27 mouse cellular contexts compared by ENCODE assay signal in genomic region chr16:88600303-88600702, GRCm38 (mm10). TPM values are rescaled to one million over a fixed set of nuclear protein-coding genes. Genes with fewer than 3 reads are reported as not detected.
DNase-seq lines count a peak whose midpoint lies in the region; ATAC-seq lines count a peak whose summit lies in the region.
"Had no signal": no experiment of that assay in that cellular context is flagged by ENCODE, and none has a peak within 500 bp of the region (broad histone marks: within the 10 kb centered on the region; RNA-seq: fewer than 3 reads in every experiment).

No protein-coding gene starts in this region.

- H3K9me3 ChIP-seq in embryonic facial prominence, embryonic 13.5 days = no peaks in the 10 kb centered on the region
- no peaks in the 10 kb centered on the region for H3K9me3 ChIP-seq in neural tube, embryonic 13.5 days
- no peaks in the 10 kb centered on the region for H3K9me3 ChIP-seq in midbrain, embryonic 14.5 days (ENCODE audit: control insufficient read depth, low read length)
- H3K9me3 ChIP-seq: forebrain, embryonic 13.5 days; heart, embryonic 15.5 days; hindbrain, embryonic 10.5 days; midbrain, embryonic 15.5 days had no signal

- H3K4me1 ChIP-seq in embryonic facial prominence, embryonic 13.5 days = peaks cover 9% of the 10 kb centered on the region; the same call in 1 of the 2 replicates
- peaks cover 13% of the 10 kb centered on the region for H3K4me1 ChIP-seq in neural tube, embryonic 13.5 days (replicated peaks)
- no peaks in the 10 kb centered on the region for H3K4me1 ChIP-seq in midbrain, embryonic 14.5 days (ENCODE audit: control insufficient read depth, insufficient read depth, low read length)
- H3K4me1 ChIP-seq: forebrain, embryonic 13.5 days; heart, embryonic 15.5 days; megakaryocyte, embryonic 14.5 days; midbrain, embryonic 15.5 days had no signal

- H3K9ac ChIP-seq in embryonic facial prominence, embryonic 13.5 days = no peak overlapping the region
- no peak overlapping the region for H3K9ac ChIP-seq in neural tube, embryonic 13.5 days
- no peak overlapping the region for H3K9ac ChIP-seq in midbrain, embryonic 14.5 days (replicated peaks; ENCODE audit: low read length)
- H3K9ac ChIP-seq: forebrain, embryonic 13.5 days; heart, embryonic 15.5 days; liver, postnatal 0 days; midbrain, embryonic 15.5 days had no signal

- no peak overlapping the region for H3K4me3 ChIP-seq in embryonic facial prominence, embryonic 13.5 days
- no peak overlapping the region for H3K4me3 ChIP-seq in neural tube, embryonic 13.5 days
- H3K4me3 ChIP-seq in midbrain, embryonic 14.5 days (replicated peaks; ENCODE audit: low read depth, low read length) = no peak overlapping the region
- H3K4me3 ChIP-seq: forebrain, embryonic 13.5 days; heart, embryonic 15.5 days; hindbrain, embryonic 10.5 days; megakaryocyte, embryonic 14.5 days; midbrain, embryonic 15.5 days; myocyte had no signal

- H3K36me3 ChIP-seq in embryonic facial prominence, embryonic 13.5 days = no peaks in the 10 kb centered on the region
- no peaks in the 10 kb centered on the region for H3K36me3 ChIP-seq in neural tube, embryonic 13.5 days
- H3K36me3 ChIP-seq in midbrain, embryonic 14.5 days (ENCODE audit: control insufficient read depth, insufficient read depth, low read length) = no peaks in the 10 kb centered on the region
- H3K36me3 ChIP-seq: heart, embryonic 15.5 days; hindbrain, embryonic 10.5 days; midbrain, embryonic 15.5 days had no signal

- peak; percentile 7 for DNase-seq in embryo, embryonic 10.5 days (ENCODE audit: low spot score)
- no peak for DNase-seq in embryo, embryonic 9.5 days (ENCODE audit: extremely low spot score)
- peak; percentile 72 for DNase-seq in large intestine, adult 2 months (ENCODE audit: low read depth, low spot score)
- no peak for DNase-seq in midbrain, embryonic 14.5 days
- no peak for DNase-seq in heart, adult 18-20 months
- no peak for DNase-seq in urinary bladder, postnatal 4 days (ENCODE audit: low spot score in 2 of 2)
- DNase-seq: adrenal gland, adult 8-10 months; cerebellum, adult 9-10 months; heart, adult 11 months; kidney, postnatal 25 days; liver, postnatal 0 days; lung, postnatal 14 days had no signal

- ATAC-seq in embryonic facial prominence, embryonic 13.5 days (ENCODE audit: insufficient number of reproducible peaks, insufficient read depth, low FRiP score, low TSS enrichment, low read depth) = no peak
- no peak for ATAC-seq in neural tube, embryonic 13.5 days (ENCODE audit: low read depth)
- no peak for ATAC-seq in midbrain, embryonic 14.5 days (ENCODE audit: low FRiP score, low TSS enrichment)
- ATAC-seq: forebrain, embryonic 13.5 days; hindbrain, postnatal 0 days; liver, postnatal 0 days; midbrain, embryonic 15.5 days; Patski had no signal

- peak overlapping the region; percentile 39; the same call in 1 of the 2 replicates for H3K4me2 ChIP-seq in embryonic facial prominence, embryonic 13.5 days
- H3K4me2 ChIP-seq in neural tube, embryonic 13.5 days = peak overlapping the region; percentile 40
- no peak overlapping the region for H3K4me2 ChIP-seq in midbrain, embryonic 14.5 days (ENCODE audit: low read length)
- H3K4me2 ChIP-seq: forebrain, embryonic 13.5 days; heart, embryonic 15.5 days; midbrain, embryonic 15.5 days had no signal

- H3K27me3 ChIP-seq in embryonic facial prominence, embryonic 13.5 days = no peaks in the 10 kb centered on the region
- no peaks in the 10 kb centered on the region for H3K27me3 ChIP-seq in neural tube, embryonic 13.5 days
- H3K27me3 ChIP-seq in midbrain, embryonic 14.5 days (ENCODE audit: control insufficient read depth, insufficient read depth, low read length) = no peaks in the 10 kb centered on the region
- H3K27me3 ChIP-seq: forebrain, embryonic 13.5 days; heart, embryonic 15.5 days; megakaryocyte, embryonic 14.5 days; midbrain, embryonic 15.5 days; Patski had no signal

- no peak overlapping the region for H3K27ac ChIP-seq in embryonic facial prominence, embryonic 13.5 days
- H3K27ac ChIP-seq in neural tube, embryonic 13.5 days (replicated peaks) = no peak overlapping the region
- H3K27ac ChIP-seq in midbrain, embryonic 14.5 days (replicated peaks; ENCODE audit: low read depth, low read length) = no peak overlapping the region
- H3K27ac ChIP-seq: forebrain, embryonic 13.5 days; heart, embryonic 15.5 days; hindbrain, embryonic 10.5 days; hindbrain, postnatal 0 days; midbrain, embryonic 15.5 days had no signal

- 65% methylated on average over 8 of the region's 8 CpGs for WGBS in embryonic facial prominence, embryonic 13.5 days
- 20% methylated on average over 8 of the region's 8 CpGs for WGBS in large intestine, adult 2 months
- 51% methylated on average over 8 of the region's 8 CpGs for WGBS in neural tube, embryonic 13.5 days
- 87% methylated on average over 8 of the region's 8 CpGs for WGBS in midbrain, embryonic 14.5 days

RNA-seq across cellular contexts. Expression of gene Krtap24-1, which starts 11.8 kb away (rescaled TPM):
- not detected in 2 replicates for polyA plus RNA-seq in embryonic facial prominence, embryonic 13.5 days (2015; fragmentation: Nextera tagmentation; extraction: Ambion mirVana)
- not detected in 2 replicates for polyA plus RNA-seq in large intestine, adult 2 months (2012; rRNA removed)
- not detected in 2 replicates for polyA plus RNA-seq in neural tube, embryonic 13.5 days (2015; fragmentation: Nextera tagmentation; extraction: Ambion mirVana)
- polyA plus RNA-seq in midbrain, embryonic 14.5 days (2014; fragmentation: Nextera tagmentation; extraction: Ambion mirVana) = not detected in 2 replicates
- not detected for total RNA-seq in heart, adult 18-20 months (2021)
- total RNA-seq: adrenal gland, adult 8-10 months; gastrocnemius, adult 8-10 months; hindbrain, postnatal 0 days; layer of hippocampus, postnatal 14 days; liver, adult 2 months had no signal
- polyA plus RNA-seq: cortical plate, adult 2 months; forebrain, embryonic 13.5 days; frontal cortex, adult 2 months; heart, embryonic 15.5 days; hindbrain, embryonic 10.5 days; hindbrain, postnatal 0 days; liver, adult 2 months; liver, postnatal 0 days; midbrain, embryonic 15.5 days; myocyte; Patski had no signal

RNA-seq across cellular contexts. Expression of gene 2310079G19Rik, which starts 27.2 kb away (rescaled TPM):
- polyA plus RNA-seq in embryonic facial prominence, embryonic 13.5 days (2015; fragmentation: Nextera tagmentation; extraction: Ambion mirVana) = not detected in 2 replicates
- polyA plus RNA-seq in large intestine, adult 2 months (2012; rRNA removed) = not detected in 2 replicates
- not detected in 2 replicates for polyA plus RNA-seq in neural tube, embryonic 13.5 days (2015; fragmentation: Nextera tagmentation; extraction: Ambion mirVana)
- not detected in 2 replicates for polyA plus RNA-seq in midbrain, embryonic 14.5 days (2014; fragmentation: Nextera tagmentation; extraction: Ambion mirVana)
- total RNA-seq in heart, adult 18-20 months (2021) = not detected
- total RNA-seq: adrenal gland, adult 8-10 months; hindbrain, postnatal 0 days; layer of hippocampus, postnatal 14 days; liver, adult 2 months had no signal
- polyA plus RNA-seq: cortical plate, adult 2 months; forebrain, embryonic 13.5 days; frontal cortex, adult 2 months; heart, embryonic 15.5 days; hindbrain, embryonic 10.5 days; hindbrain, postnatal 0 days; liver, adult 2 months; liver, postnatal 0 days; midbrain, embryonic 15.5 days; myocyte; Patski had no signal

RNA-seq across cellular contexts. Expression of gene Cldn8, which starts 37.3 kb away (rescaled TPM):
- polyA plus RNA-seq in embryonic facial prominence, embryonic 13.5 days (2015; fragmentation: Nextera tagmentation; extraction: Ambion mirVana) = 7.9 and 10.1 TPM in 2 replicates
- polyA plus RNA-seq in large intestine, adult 2 months (2012; rRNA removed) = 0.91 and 2.0 TPM in 2 replicates
- polyA plus RNA-seq in neural tube, embryonic 13.5 days (2015; fragmentation: Nextera tagmentation; extraction: Ambion mirVana) = 0.44 TPM in 1 of 2 replicates, not detected in the other
- polyA plus RNA-seq in midbrain, embryonic 14.5 days (2014; fragmentation: Nextera tagmentation; extraction: Ambion mirVana) = not detected in 2 replicates
- total RNA-seq in heart, adult 18-20 months (2021) = not detected
- total RNA-seq: adrenal gland, adult 8-10 months; gastrocnemius, adult 8-10 months; hindbrain, postnatal 0 days; layer of hippocampus, postnatal 14 days had no signal
- polyA plus RNA-seq: cortical plate, adult 2 months; forebrain, embryonic 13.5 days; frontal cortex, adult 2 months; hindbrain, postnatal 0 days; midbrain, embryonic 15.5 days; myocyte had no signal

RNA-seq across cellular contexts. Expression of gene Krtap26-1, which starts 47.3 kb away (rescaled TPM):
- polyA plus RNA-seq in embryonic facial prominence, embryonic 13.5 days (2015; fragmentation: Nextera tagmentation; extraction: Ambion mirVana) = not detected in 2 replicates
- polyA plus RNA-seq in large intestine, adult 2 months (2012; rRNA removed) = not detected in 2 replicates
- polyA plus RNA-seq in neural tube, embryonic 13.5 days (2015; fragmentation: Nextera tagmentation; extraction: Ambion mirVana) = not detected in 2 replicates
- polyA plus RNA-seq in midbrain, embryonic 14.5 days (2014; fragmentation: Nextera tagmentation; extraction: Ambion mirVana) = not detected in 2 replicates
- not detected for total RNA-seq in heart, adult 18-20 months (2021)
- total RNA-seq: adrenal gland, adult 8-10 months; gastrocnemius, adult 8-10 months; hindbrain, postnatal 0 days; layer of hippocampus, postnatal 14 days; liver, adult 2 months had no signal
- polyA plus RNA-seq: cortical plate, adult 2 months; forebrain, embryonic 13.5 days; frontal cortex, adult 2 months; heart, embryonic 15.5 days; hindbrain, embryonic 10.5 days; hindbrain, postnatal 0 days; liver, adult 2 months; liver, postnatal 0 days; midbrain, embryonic 15.5 days; myocyte; Patski had no signal

Comparison
In these comparisons a context has a peak if more than half of its experiments do, and no peak if none do; other contexts are left out.
1. DNase-seq: peak in embryo, embryonic 10.5 days (single experiment) and large intestine, adult 2 months (single experiment); none in embryo, embryonic 9.5 days (single experiment), midbrain, embryonic 14.5 days (single experiment), heart, adult 18-20 months (0 of 2) and urinary bladder, postnatal 4 days (0 of 2).